Mouse (Mus musculus) gastrocnemius, postnatal 36 days (tissue): ENCODE measurements around the gene Zfp869. TPM values are rescaled to one million over a fixed set of nuclear protein-coding genes. Genes with fewer than 3 reads are reported as not detected.
"Not testable (repeated sequence)": the region's sequence is repeated elsewhere in the genome, so short reads cannot be mapped to it uniquely, and the experiment has no call there.

Experiments used
- DNase-seq, 2 experiments: peaks; one replicate each; pipeline ENCODE4 v3.0.0; 2022
- intact Hi-C: fragments of 180-260 bp; cut with DNase I; formaldehyde crosslinking; loops from one replicate; pipeline ENCODE4 v1.15.1; 2025
- long read RNA-seq, 2 experiments: library from polyadenylated mRNA; stranded (forward); transcript quantifications; one replicate each; pipeline ENCODE4 v2.0.0; 2021
- total RNA-seq, 2 experiments: library from RNA; stranded (reverse); gene quantifications; 2 replicates each; pipeline ENCODE4 v1.2.3; 2021

The Zfp869 gene
- total RNA-seq, result 10 to 100 TPM in 1 of 2 experiments, 1 to 10 TPM in 1; 8.7 to 11.4 TPM
- long read RNA-seq, experiment 1, partial matches to known transcripts, result 0 of 5 reads
- long read RNA-seq, experiment 1, other reads (novel, unspliced or antisense), result 5 of 5 reads
- long read RNA-seq, experiment 2, partial matches to known transcripts, result 0 of 12 reads
- long read RNA-seq, experiment 2, other reads (novel, unspliced or antisense), result 12 of 12 reads

DNA sequence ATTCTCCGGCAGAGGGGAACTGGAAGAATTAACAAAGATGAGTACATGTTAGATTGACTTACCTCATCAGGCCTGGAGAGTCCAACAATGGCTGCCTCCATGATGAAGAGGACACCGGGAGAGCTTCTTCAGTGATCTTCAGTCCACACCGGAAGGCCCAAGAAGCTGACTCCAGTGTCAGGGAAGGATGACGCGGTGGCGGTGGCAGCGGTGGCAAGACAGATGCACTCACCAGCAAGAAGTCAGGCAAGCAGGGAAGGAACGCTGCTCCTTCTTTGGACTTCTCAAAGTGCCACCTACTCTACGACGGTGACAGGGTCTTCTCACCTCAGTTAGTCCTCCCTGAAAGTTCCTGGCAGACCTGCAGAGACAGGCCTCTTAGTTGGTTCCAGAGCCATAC, at the start of gene Zfp869:
TSS of gene Zfp869 (minus strand) at position 101 of the 400 bp plus-strand sequence.
- DNase-seq, intact Hi-C loops: not testable (repeated sequence)

DNA sequence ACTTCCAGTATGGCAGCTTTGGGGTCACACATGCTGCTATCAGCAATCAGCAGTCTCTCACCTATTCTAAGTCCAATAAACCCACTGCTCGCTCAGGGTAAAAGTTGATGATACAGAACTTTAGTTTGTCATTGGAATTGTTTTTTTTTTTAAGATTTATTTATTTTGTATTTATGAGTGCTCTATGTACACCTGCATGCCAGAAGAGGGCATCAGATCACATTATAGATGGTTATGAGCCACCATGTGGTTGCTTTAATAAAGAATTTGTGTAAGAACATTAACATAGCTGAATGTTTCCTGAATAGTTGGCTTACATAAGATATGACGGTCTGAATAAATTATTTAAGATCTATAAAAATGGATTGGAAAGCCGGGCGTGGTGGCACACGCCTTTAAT, 47.8 kb upstream of the Zfp869 start:
- intact Hi-C loops, result no loop called here
- DNase-seq, result no peak

DNA sequence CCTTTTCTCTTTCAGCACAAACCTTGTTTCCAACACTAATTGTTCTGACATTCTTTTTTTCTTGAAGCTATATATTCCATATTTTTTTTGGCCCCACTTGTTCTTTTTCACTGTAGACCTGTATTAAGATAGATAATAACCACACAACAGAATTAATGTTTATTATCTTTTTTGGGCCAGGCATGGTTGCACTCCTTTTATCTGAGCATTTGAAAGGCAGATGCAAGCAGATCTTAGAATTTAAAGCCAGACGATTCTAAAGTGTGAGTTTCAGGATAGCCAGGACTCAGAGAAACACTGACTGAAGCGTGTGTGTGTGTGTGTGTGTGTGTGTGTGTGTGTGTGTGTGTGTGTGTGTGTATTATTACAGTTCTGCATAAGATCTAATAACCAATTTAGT, 41.9 kb upstream of the Zfp869 start:
- no peak for DNase-seq
- intact Hi-C loops, result no loop called here

DNA sequence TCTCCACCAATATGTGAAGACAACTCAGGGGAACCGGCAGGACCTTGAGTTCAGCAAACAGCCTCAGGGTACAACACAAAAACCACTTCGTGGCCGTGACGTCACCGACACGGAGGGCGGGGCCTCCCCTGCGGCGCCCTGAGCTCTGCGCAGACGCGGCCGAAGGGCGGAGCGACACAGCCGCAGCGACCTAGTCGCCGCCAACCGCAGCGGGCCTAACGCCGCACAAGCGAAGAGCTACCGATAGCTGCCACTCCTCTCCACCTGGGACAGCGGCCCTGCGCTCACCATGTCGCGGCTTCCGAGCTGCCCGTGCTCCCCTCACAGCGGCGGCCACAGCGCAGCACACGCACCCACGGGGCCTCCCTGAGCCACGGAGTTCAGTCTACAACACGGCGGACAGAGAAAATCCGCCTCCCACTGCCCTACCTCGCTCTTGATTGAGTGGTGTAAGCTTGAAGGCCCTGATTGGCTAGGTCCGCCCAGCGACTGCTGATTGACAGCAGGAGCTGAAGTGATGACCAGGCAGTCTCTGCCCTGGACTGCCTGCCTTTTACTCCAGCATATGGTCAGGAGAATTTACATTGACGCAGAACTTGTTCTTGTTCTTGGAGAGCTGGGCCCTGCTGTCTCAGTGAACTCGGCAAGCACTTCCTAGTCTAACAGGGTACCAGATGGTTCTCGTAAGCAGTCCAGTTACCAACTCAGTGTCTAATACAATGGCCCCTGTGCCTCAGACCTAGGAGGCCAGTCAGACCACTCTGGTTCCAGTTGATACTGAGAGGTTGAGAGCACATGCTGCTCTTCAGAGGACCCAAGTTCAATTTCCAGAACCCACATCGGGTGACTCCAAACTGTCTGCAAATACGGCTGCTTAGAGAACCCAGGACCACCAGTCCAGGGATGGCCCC, 39.3 kb upstream of the Zfp869 start, which contains the start of gene Zfp963:
TSS of gene Zfp963 (minus strand) at position 427 of the 911 bp plus-strand sequence.
- intact Hi-C loops, result loop anchor here (1.0 kb wide), 1 partner anchor 33 kb away; no protein-coding TSS in a partner anchor
- DNase-seq, result peak; percentile 89 to 96

DNA sequence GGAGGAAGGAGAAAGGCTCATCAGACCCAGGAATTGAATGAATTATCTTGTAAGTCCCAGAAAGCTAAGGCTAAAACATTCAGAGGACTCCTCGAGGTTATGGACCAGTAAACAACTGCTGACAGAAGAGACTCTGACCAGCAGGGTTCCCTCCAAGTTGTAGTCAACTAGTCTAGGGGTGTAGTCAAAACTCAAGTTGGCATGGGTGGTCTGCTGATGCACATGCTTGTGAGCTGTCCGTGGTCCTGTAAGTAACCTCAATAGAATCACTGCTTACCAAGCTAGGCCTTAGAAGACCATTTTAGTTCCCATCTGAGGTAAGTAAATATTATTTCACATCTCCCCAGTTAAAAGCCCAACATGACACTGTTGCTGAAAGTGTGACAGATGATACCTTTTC, 30.7 kb upstream of the Zfp869 start:
- intact Hi-C loops, result no loop called here
- DNase-seq, result no peak

DNA sequence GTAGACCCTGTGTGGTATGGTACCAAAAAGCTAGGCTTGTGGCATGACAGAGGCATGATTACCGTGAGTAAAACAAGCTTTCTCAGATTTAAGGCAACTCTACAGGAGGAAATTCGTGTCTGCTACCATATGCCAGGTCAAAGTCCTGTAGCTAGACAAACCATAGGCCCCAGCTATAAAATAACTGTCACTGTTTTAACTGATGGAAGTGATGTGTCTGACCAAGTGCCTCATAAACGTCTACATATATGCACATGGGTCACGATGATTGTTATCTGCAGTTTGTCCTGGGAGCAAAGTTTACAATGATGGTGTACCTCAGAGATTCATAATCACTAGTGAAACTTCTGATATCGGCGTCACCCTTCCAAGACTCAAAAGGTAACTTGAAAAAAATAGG, 30.2 kb upstream of the Zfp869 start:
- no peak for DNase-seq
- intact Hi-C loops, result no loop called here

DNA sequence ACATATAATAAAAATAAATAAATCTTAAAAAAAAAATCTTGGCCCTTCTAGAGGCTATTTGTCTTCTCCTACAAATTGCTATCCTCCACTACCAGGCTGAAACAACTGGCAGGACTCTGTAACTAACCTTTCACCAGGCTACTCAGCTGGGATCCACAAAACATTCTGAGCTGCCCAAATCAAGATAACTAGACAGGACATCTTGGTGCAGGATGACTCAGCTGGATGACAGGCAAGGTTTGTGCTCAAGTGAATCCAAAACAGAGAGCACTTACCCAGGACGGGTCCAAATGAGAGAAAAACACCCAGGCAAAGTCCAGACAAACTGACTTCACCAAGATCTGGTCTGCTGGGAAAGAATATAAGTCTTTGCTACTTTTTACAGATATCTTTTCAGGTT, 25.0 kb upstream of the Zfp869 start:
- DNase-seq, result no peak
- intact Hi-C loops, result no loop called here

DNA sequence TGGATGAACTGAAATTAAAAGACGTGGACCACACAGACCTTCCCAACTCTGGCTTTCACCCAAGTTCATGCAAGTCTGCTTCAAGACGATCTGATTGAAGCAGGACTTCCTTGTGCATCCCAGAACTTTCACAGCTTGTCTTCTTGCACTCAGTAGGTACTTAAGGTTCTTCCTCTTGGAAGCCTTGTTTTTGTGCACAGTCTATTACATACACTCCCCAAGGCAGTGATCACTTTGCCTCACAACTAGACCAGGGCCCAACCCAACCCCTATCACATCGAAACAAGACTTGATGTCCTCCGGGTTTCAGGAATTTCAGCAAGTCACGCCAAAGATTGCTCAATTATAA, 6.7 kb upstream of the Zfp869 start:
- no peak for DNase-seq
- intact Hi-C loops, result loop anchor here (2.0 kb wide), 1 partner anchor 92 kb away; the partner anchor contains the start of gene Zfp868

DNA sequence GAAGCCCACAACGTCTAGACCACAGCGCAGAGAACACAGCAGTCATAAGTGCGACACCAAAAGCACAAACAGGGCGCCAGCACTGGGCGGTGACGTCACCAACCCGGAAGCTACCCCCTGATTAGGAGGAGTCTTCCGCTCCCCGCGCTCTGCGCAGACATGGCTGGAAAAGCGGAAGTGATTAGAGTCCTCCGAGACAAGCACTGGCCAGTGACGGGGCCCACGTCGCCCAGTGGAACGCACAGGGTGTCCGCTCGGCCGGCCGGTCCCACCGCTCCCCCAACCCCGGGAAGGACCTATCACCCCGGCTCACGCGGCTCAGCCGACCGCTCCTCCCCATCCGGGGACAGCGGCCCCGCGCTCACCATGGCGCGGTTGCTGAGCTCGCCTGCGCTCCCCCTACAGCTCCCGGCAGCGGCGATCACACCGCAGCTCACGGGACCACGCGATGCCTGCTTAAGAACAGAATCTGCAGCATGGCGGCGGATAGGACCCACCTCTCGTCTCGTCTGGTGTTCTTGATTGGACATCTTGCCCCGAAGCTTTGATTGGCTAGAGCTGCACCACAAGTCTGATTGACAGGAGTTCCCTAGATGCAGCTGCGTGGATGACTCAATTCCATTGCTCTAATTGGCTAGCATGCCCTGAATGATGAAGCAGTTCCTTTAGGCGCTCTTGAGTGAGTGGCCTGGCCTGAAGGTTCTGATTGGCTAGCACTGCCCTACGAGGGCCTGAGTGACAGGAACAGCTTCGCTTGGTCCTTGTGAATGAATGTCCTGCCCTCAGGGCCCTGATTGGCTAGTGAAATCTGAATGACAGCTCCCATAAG, 6.1 kb upstream of the Zfp869 start:
- intact Hi-C loops, result loop anchor here (1.0 to 2.0 kb wide), 2 partner anchors 33 to 92 kb away; partner anchors contain the start of genes Zfp868 and Zfp963
- DNase-seq, result peak; percentile 87 to 93

DNA sequence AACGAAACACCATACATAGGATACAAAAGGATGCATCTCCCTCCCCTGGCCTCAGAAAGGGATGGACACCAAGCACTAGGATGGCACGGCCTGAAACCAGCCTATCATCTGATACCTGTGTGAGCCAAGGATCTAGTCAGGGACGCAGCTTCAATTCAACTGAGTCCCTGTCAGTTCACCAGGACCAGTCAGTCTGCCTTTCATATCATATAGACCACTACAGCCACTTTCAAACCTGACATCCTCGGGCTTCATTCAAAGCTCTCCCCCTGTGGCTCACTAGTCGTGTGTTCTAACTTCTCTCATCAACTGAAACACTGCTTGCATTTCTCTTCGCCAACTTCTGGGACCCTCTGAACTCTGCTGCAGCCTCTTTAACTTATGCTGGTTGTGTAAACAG, 4.8 kb upstream of the Zfp869 start:
- intact Hi-C loops, result no loop called here
- DNase-seq, result no peak

DNA sequence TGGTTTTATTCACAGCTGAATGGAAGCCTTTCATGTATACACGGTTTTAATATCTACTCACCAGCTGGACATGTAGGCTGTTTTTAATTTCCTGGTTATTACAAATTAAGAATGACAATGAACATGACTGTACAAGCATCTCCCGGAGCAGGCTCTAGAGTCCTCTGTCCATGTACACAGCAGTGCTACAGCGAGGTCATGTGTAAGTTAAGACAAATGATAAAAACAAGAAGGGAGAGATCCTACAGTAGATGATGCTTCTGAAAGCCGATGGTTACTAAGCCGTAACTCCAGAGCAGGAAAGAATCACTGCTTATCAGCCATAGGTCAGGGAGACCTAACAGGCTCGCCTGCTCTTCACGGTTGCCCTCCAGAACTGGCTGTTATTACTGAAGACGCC, 3.0 kb upstream of the Zfp869 start:
- no peak for DNase-seq
- intact Hi-C loops, result no loop called here

DNA sequence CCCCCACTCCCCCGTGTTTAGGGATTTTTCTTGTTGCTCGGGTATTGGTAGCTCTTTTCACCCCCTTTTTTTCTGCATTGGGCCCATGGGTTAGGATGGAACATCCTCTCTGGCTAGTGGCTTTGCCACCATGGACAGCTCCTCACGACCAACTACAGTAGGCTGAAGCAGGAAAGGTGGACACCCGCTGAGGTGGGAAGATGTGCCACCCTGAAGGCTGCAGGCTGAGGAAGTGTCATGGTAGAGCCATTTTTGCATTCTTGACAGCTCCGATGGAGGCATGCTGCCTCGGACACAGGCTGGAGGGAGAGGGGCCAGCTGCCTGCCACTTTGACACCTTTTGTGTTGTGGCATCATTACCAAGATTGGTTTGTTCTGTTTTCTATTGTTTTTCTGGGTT, 8.7 kb downstream of the Zfp869 start:
- intact Hi-C loops, result no loop called here
- DNase-seq, result no peak

DNA sequence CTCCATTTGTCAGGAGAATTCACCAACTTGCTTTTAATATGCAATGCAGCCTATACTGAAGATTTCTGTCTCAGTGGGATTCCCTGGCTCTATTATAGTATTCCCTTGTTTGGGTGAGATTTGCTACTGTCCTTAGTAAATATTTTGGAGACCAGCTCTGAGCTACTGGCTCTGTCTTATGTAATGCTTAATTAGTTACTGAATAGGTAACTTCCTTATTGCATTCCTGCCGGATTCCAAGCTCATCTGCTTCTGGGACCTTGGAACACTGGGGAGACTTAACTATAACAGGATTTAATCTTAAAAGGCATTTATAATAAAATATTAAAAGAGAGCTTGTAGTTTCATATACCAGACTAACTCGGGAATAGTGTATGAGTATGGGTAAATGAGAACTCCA, 45.5 kb downstream of the Zfp869 start:
- DNase-seq, intact Hi-C loops: not testable (repeated sequence)

DNA sequence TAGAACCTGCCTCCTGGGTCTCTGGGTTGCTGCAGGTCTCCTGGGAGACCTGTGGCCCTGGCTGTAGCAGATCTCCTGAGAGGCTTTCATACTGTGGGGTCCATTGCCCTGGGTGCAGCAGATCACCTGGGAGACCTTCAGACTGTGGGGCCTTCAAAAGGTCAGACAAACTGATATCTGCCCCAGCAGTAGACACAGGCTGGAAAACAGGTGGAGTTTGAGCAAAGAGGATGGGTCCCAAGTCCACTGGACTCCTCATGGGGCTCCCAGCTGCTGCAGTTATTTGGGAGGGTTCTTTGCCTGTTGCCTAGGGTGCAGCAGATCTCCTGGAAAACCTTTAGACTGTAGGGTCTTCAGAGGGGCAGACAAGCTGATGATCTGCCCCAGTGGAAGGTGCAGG, 49.2 kb downstream of the Zfp869 start:
- intact Hi-C loops, result no loop called here
- DNase-seq, result no peak

Other genes starting within 250 kb of the Zfp869 start
- gene Gm7697, start 187.7 kb downstream of the Zfp869 start, total RNA-seq, result not detected
- 1 to 10 TPM; 4.3 to 5.7 TPM for gene Zfp868, start 85.2 kb downstream of the Zfp869 start, total RNA-seq
- under 1 TPM; 0.30 to 0.33 TPM for gene Zfp964, start 56.2 kb downstream of the Zfp869 start, total RNA-seq
- 1 to 10 TPM; 2.9 to 3.0 TPM for gene Zfp963, start 39.2 kb upstream of the Zfp869 start, total RNA-seq
- 1 to 10 TPM; 1.3 to 2.4 TPM for gene Gm20422, start 64.2 kb upstream of the Zfp869 start, total RNA-seq
- 10 to 100 TPM; 10.1 to 10.6 TPM for gene Atp13a1, start 80.4 kb upstream of the Zfp869 start, total RNA-seq
- gene Zfp866, start 80.5 kb upstream of the Zfp869 start, total RNA-seq, result 10 to 100 TPM; 10.1 to 14.7 TPM
- gene Gmip, start 98.0 kb upstream of the Zfp869 start, total RNA-seq, result 1 to 10 TPM; 3.0 to 3.5 TPM
- not detected for gene Lpar2, start 111.7 kb upstream of the Zfp869 start, total RNA-seq
- gene Pbx4, start 121.8 kb upstream of the Zfp869 start, total RNA-seq, result not detected
- gene Cilp2, start 177.0 kb upstream of the Zfp869 start, total RNA-seq, result 10 to 100 TPM in 1 of 2 experiments, 1 to 10 TPM in 1; 9.3 to 11.0 TPM
- not detected for gene Tssk6, start 191.5 kb upstream of the Zfp869 start, total RNA-seq
- 100 to 1,000 TPM; 332 to 340 TPM for gene Ndufa13, start 191.8 kb upstream of the Zfp869 start, total RNA-seq
- gene Yjefn3, start 192.0 kb upstream of the Zfp869 start, total RNA-seq, result 1 to 10 TPM; 5.7 to 9.0 TPM